Comparison of ENCODE assay signal across 8 mouse cellular contexts in the genomic region with DNA sequence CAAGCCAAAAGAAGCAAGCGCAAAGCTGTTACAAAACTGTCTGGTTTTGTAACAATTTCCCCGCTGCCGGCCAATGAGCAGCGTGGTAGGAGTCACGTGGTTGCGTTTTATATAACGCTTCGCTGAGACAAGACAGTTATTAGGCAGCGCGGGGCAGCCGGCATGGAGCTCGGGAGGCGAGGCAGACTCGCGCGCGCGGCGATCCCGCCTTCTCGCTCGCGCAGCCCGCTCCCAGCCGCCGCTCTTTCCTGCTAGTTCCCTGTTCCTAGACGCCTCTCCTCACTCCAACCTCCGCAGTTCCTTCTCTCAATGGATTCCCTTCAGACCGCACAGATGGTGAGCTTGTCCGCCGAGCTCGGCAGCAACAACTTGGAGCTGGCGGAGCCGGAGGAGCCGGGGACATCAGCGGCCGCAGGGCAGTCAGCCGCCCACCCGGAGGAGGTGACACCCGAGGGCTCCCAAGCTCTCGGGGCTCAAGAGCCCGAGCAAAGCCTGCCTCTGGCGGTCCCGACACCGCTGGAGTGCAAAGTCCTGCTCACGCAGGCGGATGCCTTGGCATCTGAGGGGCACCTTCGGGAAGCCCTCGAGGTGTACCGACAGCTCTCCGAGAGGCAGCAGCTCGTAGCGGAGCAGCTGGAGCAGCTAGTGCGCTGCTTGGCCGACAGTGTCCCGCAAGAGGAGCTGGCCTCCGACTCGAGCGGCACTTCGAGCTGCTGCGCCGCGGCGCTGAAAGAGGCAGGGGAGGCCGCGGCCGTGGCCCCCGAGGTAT. TPM values are rescaled to one million over a fixed set of nuclear protein-coding genes. Genes with fewer than 3 reads are reported as not detected.
DNase-seq lines count a peak whose midpoint lies in the region; ATAC-seq and TF ChIP-seq lines count a peak whose summit lies in the region.

Gene Lonrf3 (plus strand): TSS at position 83 of the 769 bp plus-strand sequence.

- ATAC-seq in intestine, postnatal 0 days = peak; percentile 58
- peak; percentile 69 for ATAC-seq in megakaryocyte progenitor cell, adult 5-6 weeks (replicated peaks; ENCODE audit: poor library complexity)
- no peak for ATAC-seq in erythroid progenitor cell, adult 5-6 weeks (replicated peaks; ENCODE audit: low FRiP score, poor library complexity, severe bottlenecking)

- H3K4me2 ChIP-seq in intestine, postnatal 0 days (replicated peaks; ENCODE audit: low read depth) = peak within 1 kb of the TSS; percentile 78

- WGBS in intestine, postnatal 0 days = 18% methylated on average over 65 of the region's 68 CpGs

- no peak within 1 kb of the TSS; the same call in 1 of the 2 replicates for H3K27ac ChIP-seq in intestine, postnatal 0 days (ENCODE audit: low read depth, low read length)

- intact Hi-C loops in left cerebral cortex, postnatal 25 days (cut with DNase I) = loop anchor here (5.0 kb wide), 2 partner anchors 64 to 101 kb away; no protein-coding TSS in a partner anchor

- no peaks in the 10 kb centered on the region for H3K4me1 ChIP-seq in intestine, postnatal 0 days (replicated peaks; ENCODE audit: control insufficient read depth, insufficient read depth, low read length)

- H3K9ac ChIP-seq in intestine, postnatal 0 days (ENCODE audit: low read depth, low read length) = peak within 1 kb of the TSS; percentile 40; the same call in 1 of the 2 replicates

- no peaks in the 10 kb centered on the region for H3K9me3 ChIP-seq in intestine, postnatal 0 days (ENCODE audit: control insufficient read depth)

- TF ChIP-seq CTCF in intestine, postnatal 0 days (IDR thresholded peaks at IDR 0.05; ENCODE audit: low read depth) = no peak

- H3K4me3 ChIP-seq in intestine, postnatal 0 days (ENCODE audit: low read depth, low read length) = peak within 1 kb of the TSS; percentile 50

- peaks cover 2% of the 10 kb centered on the region; the same call in 1 of the 2 replicates for H3K27me3 ChIP-seq in intestine, postnatal 0 days (replicated peaks; ENCODE audit: control insufficient read depth, insufficient read depth, low read length)

- peak; percentile 82 for DNase-seq in adrenal gland, postnatal 36 days
- peak; percentile 51 for DNase-seq in embryo, embryonic 9.5 days (ENCODE audit: extremely low spot score)
- DNase-seq in heart, adult 11 months = peak; percentile 98
- DNase-seq in left cerebral cortex, postnatal 25 days (ENCODE audit: low spot score in 2 of 2) = peak; percentile 75 to 82
- peak; percentile 73 to 78 for DNase-seq in right cerebral cortex, postnatal 10 days (ENCODE audit: low spot score in 2 of 2)

- no peaks in the 10 kb centered on the region for H3K36me3 ChIP-seq in intestine, postnatal 0 days (ENCODE audit: control insufficient read depth, insufficient read depth)

RNA-seq across cellular contexts. Expression of gene Lonrf3, which starts in this region (rescaled TPM):
- 1 to 10 TPM; 4.4 to 8.0 TPM for total RNA-seq in adrenal gland, postnatal 36 days (2021)
- 0.50 and 0.64 TPM in 2 replicates for polyA plus RNA-seq in intestine, postnatal 0 days (2015; fragmentation: Nextera tagmentation; extraction: Ambion mirVana)
- 10 to 100 TPM; 12.3 to 13.9 TPM for total RNA-seq in left cerebral cortex, postnatal 25 days (2021)
- 10.4 and 13.3 TPM in 2 replicates for total RNA-seq in megakaryocyte progenitor cell, adult 5-6 weeks (2015)
- 16.9 and 21.3 TPM in 2 replicates for total RNA-seq in megakaryocyte progenitor cell, adult 5-6 weeks (2017)
- total RNA-seq in erythroid progenitor cell, adult 5-6 weeks (2015; ENCODE audit: low replicate concordance) = 2.1 and 4.0 TPM in 2 replicates
- 0.26 and 4.7 TPM in 2 replicates for total RNA-seq in erythroid progenitor cell, adult 5-6 weeks (2017; ENCODE audit: low replicate concordance)

Comparison
In these comparisons a context has a peak if more than half of its experiments do, and no peak if none do; other contexts are left out.
1. Peak in ATAC-seq, H3K4me3 ChIP-seq, H3K9ac ChIP-seq and H3K4me2 ChIP-seq in intestine, postnatal 0 days; RNA of the gene not detected or under 1 TPM.